Mouse (Mus musculus) right cerebral cortex, postnatal 36 days (tissue): ENCODE measurements around the gene Ldlrad1.

ENCODE experiments used
- DNase-seq, 2 experiments: peaks; one replicate each; pipeline ENCODE4 v3.0.0; 2022; ENCODE audit warnings: low spot score in 2 of 2, mixed read lengths in 1 of 2

Gene Ldlrad1

DNA sequence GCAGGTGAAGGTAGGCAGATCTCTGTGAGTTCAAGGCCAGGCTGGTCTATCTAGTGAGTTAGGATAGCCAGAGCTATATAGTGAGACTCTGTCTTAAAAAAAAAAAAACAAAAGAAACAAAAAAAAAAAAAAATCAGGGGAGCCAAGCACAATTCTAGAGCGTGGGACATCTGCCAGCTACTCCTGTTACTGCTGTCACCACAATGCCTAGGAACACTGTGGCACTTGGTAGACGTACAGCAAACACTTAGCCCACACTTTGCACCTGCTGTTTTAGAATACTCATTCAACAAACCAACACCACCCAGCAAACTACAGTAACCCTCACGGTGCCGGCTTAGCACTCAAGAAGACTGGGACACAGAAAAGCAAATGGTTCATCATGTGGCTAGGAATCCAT, 2.5 kb downstream of the Ldlrad1 start:
- DNase-seq: peak in 1 of 2 experiments; percentile 16

DNA sequence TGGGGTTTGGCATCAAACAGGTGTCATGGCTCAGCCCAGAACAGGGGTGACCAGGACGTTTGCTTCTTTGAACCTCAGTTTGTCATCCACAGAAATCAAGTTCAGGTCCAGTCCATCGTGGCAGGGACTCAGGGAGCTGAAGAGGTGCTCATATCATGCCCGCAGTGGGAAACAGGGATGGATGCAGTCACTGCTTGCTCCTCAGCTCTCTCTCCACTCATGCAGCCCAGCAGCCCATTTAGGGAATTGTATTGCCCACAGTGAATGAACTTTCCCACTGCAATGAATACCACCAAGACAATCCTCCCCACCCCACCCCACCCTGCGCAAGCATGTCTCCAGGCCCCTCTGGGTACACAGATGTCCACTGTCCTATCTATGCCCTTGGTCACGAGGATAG, 3.0 kb downstream of the Ldlrad1 start:
- DNase-seq: no peak

- DNase-seq: no peak
Measured at GRCm38 (mm10) chr4:107213279-107214011, 4.5 kb downstream of the Ldlrad1 start.

DNA sequence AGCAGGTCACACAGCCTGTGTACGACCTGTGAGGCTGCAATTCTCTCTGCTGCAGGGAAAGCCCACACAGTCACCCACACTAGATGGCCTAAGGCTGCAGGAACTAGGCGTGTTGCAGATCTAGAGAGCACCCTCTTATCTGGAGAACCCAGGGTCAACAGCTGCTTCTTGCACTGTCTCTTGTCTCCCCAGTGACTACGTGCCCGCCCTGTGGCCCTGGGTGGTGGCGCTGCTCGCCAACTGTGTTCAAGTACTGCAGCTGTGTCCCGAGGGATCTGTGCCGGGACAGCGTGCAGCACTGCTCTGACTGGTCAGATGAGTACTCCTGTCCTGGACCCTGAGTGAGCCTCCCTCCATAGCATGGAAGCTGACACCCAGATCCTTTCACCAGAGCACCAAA, 8.6 kb downstream of the Ldlrad1 start:
- no peak for DNase-seq

- DNase-seq: no peak
Measured at GRCm38 (mm10) chr4:107221524-107221923, 12.5 kb downstream of the Ldlrad1 start.

GRCm38 (mm10) chr4:107223225-107224204, 14.5 kb downstream of the Ldlrad1 start:
- no peak for DNase-seq

DNA sequence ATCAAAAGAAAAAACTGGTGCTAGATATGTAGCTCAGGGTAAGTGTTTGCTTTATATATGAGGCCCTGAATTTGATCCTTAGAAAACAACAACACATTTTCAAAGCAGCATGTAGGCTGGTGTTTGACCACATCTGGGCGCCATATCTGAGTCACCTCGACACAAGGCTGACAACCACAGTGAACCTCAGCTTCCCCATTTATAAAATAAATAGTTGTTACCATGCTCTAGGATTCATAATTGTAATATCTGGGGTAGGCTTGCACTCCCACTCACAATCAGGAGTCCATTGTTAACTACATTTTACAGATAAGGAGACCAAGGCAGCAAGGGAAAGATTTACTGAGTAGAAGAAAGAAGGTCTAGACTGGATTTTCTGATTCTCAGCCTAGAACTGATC, 17.3 kb downstream of the Ldlrad1 start:
- DNase-seq: no peak

DNA sequence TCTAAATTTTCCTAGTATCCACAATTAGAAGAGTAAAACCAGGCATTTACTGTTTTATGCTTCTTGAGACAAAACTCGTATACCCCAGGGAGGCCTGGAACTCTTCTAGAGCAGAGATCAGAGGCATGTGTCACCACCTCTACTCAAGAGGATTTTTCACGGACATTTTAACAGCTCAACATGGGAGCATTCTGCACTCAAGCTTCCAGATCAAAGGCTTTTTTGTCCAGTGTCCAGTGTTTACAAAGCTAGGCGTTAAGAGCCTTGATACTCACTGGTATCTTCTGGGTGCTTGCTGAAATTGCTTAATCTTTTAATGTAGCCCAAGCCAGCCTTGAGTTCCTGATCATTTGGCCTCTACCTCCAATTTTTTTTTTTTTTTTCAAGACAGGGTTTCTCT, 23.2 kb downstream of the Ldlrad1 start:
- no peak for DNase-seq

GRCm38 (mm10) chr4:107238253-107238652, 29.3 kb downstream of the Ldlrad1 start:
- DNase-seq: no peak

DNA sequence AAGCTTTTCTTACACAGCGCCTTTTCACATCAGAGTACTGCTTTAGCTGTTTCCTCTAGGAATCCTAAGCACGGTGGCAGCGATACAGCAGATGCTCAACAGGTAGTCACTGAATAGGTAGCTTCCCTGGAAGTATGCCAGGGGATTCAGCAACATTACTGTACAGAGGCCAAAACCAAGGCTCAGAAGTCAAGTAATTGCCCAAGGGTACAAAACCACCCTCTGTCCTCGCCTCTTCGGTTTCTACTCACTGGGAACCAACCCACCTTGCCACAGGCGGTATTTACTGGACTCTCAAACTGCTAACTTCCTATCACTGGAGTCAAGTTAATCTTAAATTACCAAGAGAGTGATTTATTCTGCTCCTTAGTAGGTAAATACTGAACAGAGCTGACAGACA, 31.2 kb downstream of the Ldlrad1 start:
- DNase-seq: no peak

GRCm38 (mm10) chr4:107243365-107244333, 34.7 kb downstream of the Ldlrad1 start:
- no peak for DNase-seq

DNA sequence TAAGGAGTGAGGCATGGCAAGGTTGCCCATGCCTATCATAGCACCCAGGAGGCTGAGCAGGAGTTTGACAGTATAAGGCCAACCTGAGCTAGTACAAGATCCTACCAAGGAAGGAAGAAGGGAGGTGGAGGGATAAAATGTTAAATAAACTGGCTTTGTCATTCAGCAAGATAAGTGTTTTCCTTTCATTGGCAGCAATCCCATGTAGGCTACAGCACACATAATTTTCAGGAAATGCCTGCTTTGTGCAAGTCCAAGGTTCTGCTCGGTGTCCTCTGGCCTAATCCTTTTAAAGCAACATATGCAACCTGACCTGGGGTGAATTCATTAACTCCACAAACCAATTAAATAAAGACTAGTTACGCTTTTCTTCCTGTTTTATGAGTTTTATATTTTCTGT, 36.4 kb downstream of the Ldlrad1 start:
- no peak for DNase-seq

DNA sequence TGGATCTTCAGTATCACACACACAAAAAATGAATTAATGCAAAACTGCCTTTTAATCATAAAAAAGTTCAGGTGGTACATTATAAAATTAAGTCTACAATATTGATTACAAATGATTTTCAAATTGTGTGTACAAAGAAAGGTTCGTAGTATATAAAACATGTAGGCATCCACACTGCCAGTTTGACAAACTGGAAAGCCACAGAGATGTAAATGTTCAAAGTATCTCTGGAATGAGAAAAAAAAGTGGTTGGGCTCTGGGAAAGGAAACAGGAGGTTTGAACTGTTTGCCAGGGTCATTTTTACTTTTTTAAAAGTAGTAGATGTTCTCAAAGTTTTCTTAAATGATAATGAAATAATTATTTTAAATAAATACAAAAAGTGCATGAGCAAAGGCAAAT, 37.1 kb downstream of the Ldlrad1 start:
- DNase-seq: no peak

GRCm38 (mm10) chr4:107247110-107247509, 38.1 kb downstream of the Ldlrad1 start:
- DNase-seq: no peak

- DNase-seq: no peak
Measured at GRCm38 (mm10) chr4:107248061-107248460, 39.1 kb downstream of the Ldlrad1 start.

- no peak for DNase-seq
Measured at GRCm38 (mm10) chr4:107249471-107249870, 40.5 kb downstream of the Ldlrad1 start.

GRCm38 (mm10) chr4:107250494-107250893, 41.5 kb downstream of the Ldlrad1 start:
- no peak for DNase-seq

- DNase-seq: no peak
Measured at GRCm38 (mm10) chr4:107252522-107252921, 43.5 kb downstream of the Ldlrad1 start.

DNA sequence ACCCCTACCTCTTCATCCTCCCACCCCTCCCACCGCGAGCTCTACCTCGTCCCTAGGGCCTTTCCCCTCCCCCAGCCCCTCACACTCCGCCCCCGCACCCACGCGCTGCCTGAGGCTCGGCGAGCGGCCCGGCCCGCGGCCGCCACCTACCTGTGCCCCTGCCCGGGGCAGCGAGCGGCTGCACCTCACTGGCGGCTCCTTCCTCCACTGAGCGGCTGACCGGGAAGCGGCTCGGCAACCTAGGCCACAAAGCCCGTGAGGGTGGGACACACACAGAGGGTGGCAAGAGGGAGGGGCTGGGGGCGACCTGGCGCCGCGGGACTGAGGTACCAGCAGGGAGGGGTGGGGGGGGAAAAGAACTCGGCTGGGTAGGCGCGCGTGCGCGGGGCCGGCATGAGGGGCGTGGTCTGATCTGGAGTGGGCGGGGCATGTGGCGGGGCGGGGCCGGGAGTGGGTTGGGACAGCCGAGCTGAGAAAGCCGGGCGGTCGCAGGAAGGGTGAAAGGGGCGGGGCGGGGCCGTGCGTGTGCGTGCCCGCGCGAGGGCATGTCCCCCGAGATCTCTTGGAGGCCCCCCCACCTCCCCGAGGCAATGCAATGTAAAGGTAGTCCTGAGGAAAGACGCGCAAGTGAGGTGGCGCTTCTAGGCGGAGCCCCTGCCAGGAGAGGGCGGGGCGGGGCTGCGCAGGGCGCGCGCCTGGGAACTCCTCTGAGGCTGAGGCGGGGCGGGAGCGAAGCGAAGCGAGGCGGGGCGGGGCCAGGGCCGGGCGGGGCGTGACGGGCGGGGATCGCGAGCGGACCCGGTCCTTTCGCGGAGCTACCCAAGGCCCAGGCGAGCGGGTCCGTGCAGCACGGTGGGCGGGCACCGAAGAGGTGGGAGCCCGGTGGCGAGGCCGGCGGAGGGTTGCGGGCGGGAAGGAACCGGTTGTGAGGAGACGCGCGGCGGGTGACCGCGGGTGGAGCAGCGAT, 44.4 kb downstream of the Ldlrad1 start, which contains the start of the genes Lrrc42 and Hspb11:
Gene Lrrc42 (minus strand): TSS at position 408 of the 967 bp plus-strand sequence.
Gene Hspb11 (plus strand): TSS at position 469 of the 967 bp plus-strand sequence.
- peak; percentile 90 to 93 for DNase-seq

DNA sequence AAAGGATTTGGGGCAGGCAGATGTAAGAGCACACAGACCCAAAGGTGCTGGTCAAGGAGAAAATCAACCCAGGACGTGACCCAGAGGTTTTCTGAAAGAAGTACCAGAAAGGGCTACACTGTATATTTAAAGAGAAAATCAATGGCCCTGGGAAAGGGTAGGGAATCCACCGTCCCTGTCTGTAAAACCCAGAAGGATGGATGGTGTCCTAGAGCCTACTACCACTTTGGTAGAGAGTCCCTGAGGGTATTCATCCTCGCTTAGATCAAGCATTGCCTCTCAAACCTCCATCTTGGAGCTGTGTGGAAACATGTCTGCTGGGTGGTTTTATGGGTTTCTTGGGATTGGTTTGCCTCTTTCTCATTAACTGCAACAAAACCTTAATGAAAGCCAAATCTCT, 45.4 kb downstream of the Ldlrad1 start:
- DNase-seq: no peak
